Mouse (Mus musculus): Measurements from ENCODE around the gene Tatdn2. TPM values are rescaled to one million over a fixed set of nuclear protein-coding genes. Genes with fewer than 3 reads are reported as not detected.
A peak's percentile ranks its signal among the peaks of the same experiment; 100 is the strongest.

The Tatdn2 gene
- 1 to 10 TPM; 3.6 to 10.0 TPM for polyA plus RNA-seq (2017; shearing (Covaris generic))

- ATAC-seq: peak; percentile 88
Measured at GRCm38 (mm10) chr6:113696582-113697221, at the start of gene Tatdn2. Tatdn2 (plus strand) TSS chr6:113697050.

DNA sequence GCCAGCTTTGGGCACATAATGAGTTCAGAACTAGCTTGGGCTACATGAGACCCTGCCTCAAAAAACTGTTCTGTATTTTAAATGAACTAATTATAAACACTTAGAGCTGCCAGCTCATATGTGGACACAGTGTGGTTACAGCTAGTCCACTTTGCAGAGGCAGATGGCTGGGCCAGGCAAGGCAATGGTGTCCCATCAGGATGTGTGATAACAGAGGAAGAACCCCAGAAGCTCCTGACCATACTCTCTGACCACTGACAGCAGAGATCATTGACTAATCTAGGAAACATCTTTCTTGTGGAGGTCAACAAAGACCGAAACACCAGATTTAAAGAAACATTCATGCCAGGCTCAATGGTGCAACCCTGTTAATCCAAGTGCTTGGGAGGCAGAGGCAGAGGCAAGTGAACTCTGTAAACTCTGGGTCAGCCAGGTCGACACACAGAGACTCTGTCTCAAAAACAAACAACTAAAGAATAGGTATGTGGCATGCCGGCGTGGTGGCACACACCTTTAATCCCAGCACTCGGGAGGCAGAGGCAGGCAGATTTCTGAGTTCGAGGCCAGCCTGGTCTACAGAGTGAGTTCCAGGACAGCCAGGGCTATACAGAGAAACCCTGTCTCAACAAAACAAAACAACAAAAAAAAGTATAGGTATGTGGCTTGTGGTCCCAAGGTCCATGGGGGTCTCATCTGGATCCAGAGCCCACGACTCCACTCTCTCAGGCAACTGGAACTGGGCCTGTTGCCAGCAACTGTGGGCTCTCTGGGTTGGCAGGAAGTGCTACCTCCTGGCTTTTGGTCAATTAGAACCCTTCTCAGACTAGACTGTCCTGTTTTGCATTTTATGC is 47.3 kb upstream of the Tatdn2 start:
- no peak for ATAC-seq

DNA sequence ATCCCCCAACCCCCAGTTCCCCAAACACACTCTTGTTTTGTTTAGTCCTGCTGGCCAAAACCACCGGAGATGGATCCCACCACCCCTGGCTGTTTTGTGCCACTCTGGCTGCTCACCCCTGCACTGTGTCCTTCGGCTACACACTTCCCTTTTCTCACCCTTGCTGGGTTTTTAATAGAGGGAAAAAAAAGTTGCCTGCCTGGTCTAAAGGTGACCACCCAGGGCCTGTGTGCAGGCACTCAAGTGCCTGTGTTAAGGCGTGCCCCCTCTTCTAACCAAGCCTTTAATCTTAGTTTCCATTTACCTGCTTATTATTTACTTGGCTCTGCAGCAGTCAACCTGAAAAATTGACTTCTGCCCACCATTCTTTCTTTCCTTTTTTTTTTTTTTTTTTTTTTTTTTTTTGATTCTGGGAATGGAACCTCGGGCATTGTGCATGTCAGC is 46.6 kb upstream of the Tatdn2 start:
- no peak for ATAC-seq

GRCm38 (mm10) chr6:113651626-113652025 is 45.2 kb upstream of the Tatdn2 start:
- no peak for ATAC-seq

DNA sequence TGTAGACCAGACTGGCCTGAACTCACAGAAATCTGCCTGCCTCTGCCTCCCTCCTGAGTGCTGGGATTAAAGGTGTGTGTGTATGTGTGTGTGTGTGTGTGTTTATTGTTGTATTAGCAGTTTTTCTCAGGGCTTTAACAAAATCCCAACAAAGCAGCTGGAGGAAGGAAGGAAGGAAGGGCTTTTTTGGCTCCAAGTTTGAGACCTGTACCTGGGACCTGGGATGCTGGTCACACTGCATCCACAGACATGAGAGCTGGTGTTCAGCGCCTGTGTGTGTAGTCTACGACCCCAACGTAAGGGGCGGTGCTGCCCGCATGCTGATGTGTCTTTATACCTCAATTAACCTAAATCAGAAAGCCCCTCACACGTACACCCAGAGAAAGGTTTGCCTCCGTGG is 43.3 kb upstream of the Tatdn2 start:
- ATAC-seq: no peak

DNA sequence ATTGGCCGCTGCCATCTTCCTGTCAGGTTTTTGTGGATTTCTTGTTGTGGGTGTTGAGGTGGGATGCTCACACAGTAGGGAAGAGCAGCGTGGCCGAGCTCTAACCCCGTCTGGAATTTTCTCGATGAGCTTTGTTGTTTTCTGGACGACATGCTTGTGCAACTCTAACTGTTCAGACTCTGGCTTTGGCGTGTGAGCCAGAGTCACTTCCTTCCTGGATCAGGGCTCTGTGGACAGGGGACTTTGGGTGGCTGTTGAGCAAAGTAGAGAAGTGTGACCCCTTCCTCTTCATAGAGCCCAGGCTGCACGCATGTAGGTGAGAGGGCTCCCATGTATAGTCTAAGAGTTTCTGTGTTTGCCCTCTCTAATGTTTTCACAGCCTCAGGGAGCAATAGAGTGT is 42.7 kb upstream of the Tatdn2 start:
- ATAC-seq: no peak

DNA sequence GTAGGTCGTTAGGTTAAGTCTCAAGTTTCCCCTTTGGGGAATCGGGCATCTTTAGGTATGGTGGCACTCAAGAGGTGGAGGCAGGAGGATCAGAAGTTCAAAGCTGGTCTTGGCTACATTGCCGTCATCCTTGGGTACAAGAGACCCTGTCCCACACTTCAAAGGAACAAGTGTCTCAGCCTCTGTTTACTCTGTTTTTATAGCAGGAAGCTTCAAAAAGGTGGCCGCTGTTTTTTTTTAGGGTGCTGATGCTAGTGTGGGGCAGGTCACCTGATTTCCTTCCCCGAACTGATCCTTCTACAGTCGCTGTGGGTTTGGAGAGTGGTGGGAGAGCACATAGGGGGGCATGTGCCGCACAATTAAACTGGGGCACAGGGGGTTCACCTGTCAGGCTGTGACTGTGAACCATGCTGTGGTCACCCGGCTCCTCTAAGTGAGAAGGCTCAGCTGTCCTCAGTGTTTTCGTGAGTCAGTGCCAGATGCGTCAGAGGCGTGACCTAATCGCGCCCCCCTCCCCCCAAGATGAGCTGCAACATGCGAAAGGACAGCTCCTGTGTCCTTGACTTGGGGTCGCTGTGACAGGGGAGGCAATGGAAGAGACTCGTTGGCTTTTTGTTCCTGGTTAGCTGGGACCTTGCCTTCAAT is 42.0 kb upstream of the Tatdn2 start:
- ATAC-seq: peak; percentile 64

- ATAC-seq: no peak
Measured at GRCm38 (mm10) chr6:113655475-113655874, 41.4 kb upstream of the Tatdn2 start.

- no peak for ATAC-seq
Measured at GRCm38 (mm10) chr6:113656847-113657246, 40.0 kb upstream of the Tatdn2 start.

- ATAC-seq: no peak
Measured at GRCm38 (mm10) chr6:113658226-113658625, 38.6 kb upstream of the Tatdn2 start.

DNA sequence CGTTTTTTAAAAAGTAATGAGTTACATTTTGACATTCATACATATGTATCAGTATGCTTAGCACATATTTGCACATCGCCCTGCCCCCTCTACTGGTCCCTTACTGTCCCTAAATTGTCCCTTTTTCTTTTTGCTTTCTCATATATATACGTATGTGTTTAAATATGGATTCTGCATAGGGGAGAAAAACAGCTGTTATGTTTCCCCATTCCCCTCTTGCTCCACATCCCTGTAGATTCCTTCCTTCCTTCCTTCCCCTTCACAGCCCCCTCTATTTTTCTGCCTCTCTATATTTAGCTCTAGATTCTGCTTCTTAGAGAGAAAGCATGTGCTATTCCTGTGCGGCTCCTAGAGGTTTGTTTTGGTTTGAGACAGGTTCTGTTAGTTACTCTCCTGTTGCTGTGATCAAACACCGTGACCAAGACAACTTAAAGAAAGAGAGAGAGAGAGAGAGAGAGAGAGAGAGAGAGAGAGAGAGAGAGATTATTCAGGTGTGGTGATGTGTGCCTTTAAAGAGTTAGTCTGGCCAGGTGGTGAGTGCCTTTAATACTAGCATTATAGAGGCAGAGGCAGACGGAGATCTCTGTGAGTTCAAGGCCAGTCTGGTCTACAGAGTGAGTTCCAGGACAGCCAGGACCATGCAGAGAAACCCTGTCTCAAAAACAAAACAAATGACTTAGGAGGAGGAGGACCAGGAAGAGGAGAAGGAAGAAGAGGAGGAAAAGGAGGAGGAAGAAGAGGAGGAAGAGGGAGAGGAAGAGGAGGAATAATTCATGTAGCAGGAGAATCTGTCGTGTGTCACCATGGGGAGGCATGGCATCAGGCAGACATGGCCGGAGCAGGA is 37.0 kb upstream of the Tatdn2 start:
- ATAC-seq: no peak

GRCm38 (mm10) chr6:113660492-113661352 is 36.1 kb upstream of the Tatdn2 start:
- ATAC-seq: peak; percentile 67

DNA sequence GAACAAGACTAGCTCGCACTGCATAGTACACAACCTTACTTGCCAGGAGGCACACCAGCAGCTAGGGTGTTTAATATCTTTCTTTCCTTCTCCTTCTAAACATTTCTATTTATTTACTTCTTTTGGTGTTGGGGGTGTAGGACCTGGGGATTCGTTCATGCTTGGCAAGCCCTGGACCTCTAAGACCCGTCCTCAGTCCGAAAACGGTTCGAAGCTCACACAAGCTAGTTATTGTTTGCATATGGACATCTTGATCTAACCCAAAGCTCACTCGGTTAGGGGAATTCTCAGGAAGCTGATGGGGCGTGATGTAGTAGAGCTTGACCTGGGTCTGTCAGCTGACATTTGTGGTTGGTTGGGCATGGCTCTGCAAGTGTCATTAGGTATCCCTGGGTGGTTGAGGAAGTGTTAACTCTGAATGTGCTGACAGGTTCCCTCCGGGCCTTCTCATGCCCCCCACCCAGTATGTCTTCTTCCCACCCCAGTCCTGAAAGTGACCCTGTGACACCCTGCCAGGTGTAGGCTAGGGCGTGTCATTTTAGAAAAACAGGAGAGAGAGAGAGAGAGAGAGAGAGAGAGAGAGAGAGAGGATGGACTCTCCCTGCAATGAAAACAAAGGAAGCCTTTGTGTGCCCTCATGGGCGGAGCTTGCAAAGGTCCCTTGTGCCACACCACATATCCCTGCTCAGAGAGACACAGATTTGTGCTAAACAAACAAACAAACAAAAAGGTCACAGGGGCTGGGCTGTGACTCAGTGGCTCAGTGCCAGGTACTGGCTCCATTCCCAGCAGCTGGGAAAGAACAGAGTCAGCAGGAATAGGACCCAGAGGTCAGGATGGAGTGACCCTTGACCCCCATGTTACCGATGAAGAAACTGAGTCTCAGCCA is 35.3 kb upstream of the Tatdn2 start:
- peak; percentile 72 for ATAC-seq

DNA sequence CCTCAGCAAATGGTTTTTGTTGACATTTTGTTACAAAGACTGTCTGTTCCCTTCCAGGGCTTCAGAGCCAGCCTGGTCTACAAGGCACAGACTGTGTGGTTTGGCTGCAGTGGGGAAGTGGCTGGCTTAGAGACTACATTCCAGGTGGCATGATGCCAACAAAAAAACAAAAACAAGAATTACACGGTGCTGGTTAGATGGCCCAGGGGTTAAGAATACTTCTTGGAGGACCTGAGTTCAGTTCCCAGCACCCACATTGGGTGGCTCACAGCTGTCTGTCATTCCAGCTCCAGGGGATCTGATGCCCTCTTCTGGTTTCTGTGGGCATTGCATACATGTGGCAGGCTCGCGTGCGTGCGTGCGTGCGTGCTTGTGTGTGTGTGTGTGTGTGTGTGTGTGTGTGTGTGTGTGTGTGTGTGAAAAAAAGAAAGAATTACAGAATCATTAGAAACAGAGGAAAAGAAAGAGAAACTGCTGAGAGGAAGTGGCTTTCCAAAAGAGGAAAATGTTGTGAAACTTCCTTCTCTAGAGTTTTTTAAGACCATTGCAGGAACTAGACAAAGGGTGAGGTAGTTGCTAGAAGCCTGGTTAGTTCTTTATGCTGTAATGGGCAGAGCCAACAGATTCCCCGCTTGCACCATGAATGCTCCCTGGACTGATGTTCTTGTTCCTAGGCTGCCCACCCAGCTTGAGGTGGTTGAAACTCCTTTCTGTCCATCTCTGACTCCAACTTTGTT is 33.7 kb upstream of the Tatdn2 start:
- no peak for ATAC-seq

DNA sequence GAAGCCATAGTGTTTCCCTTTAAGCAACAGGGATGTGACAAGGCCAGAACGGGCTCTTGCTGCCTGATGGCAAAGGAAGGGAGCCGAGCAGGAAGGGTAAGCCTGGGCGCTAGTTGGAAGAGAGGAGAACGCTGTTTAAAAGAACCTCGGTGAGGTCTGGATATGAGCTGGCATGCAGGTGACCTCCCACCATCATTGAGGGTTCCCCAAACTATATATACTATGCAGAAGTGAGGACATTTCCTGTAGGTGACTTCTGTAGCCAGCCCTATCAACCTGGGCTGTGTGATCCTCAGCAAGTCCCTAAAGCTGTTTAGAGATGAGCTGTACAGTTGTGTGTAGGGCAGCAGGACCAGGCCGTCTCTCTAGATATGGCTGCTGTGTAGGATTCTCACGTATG is 32.5 kb upstream of the Tatdn2 start:
- ATAC-seq: no peak

- no peak for ATAC-seq
Measured at GRCm38 (mm10) chr6:113667611-113668122, 29.2 kb upstream of the Tatdn2 start.

DNA sequence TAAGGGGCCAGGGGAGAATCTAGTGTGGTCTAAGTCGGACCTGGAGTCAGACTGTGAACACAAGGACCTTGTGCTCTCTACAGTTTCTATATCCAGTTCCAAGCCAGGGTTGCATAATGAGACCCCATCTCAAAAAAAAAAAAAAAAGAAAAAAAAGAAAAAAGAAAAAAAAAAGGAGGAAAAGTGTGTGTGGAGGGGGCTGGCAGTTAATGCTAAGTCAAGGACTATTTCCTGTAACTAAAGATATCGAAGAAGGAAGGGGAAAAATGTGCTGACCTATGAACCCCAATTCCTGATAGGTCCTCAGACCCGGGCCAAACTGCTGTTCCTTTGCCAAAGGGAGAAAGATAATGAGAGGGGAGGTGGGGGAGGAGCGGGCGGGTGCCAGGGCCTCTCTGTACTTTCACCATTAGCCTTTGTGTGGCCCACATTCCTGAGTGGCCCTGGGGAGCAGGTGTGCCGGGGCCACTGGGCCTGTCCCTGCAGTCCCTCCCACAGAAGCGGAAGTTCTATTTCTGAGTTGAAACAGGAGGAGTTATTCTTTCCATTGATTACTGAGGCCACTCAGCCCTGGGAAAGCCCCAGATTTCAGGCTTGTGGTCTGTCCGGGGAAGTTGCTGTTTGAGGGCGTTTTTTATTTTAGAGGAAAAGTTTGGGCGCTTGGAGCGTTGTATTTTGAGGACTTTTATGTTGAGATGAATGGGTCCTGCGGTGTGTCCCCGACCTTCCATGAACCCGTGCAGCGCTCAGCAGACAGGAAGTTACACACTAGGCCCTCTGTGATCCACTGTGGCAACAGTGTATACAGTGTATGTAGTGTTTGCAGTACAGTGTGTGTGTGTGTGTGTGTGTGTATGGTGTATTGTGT is 28.3 kb upstream of the Tatdn2 start:
- ATAC-seq: peak; percentile 79

GRCm38 (mm10) chr6:113669821-113670220 is 27.0 kb upstream of the Tatdn2 start:
- ATAC-seq: peak; percentile 68

All from CD4-positive, CD25-positive, alpha-beta regulatory T cell, adult 4 months (primary cell).